Mouse (Mus musculus): ENCODE measurements around the gene Gm11060. TPM values are rescaled to one million over a fixed set of nuclear protein-coding genes. Genes with fewer than 3 reads are reported as not detected.

Gm11060 gene
- polyA plus RNA-seq, 1 experiment from 2014 or later, result not detected

DNA sequence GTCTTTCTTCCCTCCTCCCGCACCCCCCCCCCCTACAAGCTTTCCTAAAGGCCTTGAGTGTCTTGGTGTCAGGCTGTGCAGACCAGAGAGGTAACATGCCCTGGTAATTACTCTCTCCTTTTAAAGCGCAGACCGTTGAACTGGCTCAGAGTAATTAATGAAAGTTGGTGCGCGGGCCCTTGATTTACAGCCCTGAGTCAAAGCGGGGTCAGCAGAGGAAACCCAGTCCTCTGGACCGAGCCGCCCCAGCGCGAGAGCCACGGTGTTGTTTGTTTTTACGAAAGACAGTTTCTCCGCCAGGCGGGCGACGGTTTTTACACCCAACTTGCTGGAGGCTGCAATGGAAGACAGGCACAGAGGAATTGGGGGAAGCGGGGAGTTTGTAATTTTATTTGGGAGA, 40.5 kb downstream of the Gm11060 start:
- Histone ChIP-seq H3K36me3 (replicated peaks; ENCODE audit: insufficient read depth, low read length) (no peaks in the 10 kb centered on the region), H3K9me3 (ENCODE audit: low read length) (no peaks in the 10 kb centered on the region), H3K27ac (ENCODE audit: low read depth) (no peak overlapping the region), H3K4me1 (ENCODE audit: insufficient read depth) (peaks cover 4% of the 10 kb centered on the region), H3K27me3 (ENCODE audit: insufficient read depth, low read length) (peaks cover 95% of the 10 kb centered on the region), H3K4me2 (ENCODE audit: low read depth, low read length) (no peak overlapping the region), H3K4me3 (ENCODE audit: low read depth, low read length) (no peak overlapping the region), H3K9ac (replicated peaks) (no peak overlapping the region)
- DNase-seq (no peak), ATAC-seq (no peak)
- TF ChIP-seq CTCF (IDR thresholded peaks at IDR 0.05; ENCODE audit: low read depth) (no peak), EP300 (IDR thresholded peaks at IDR 0.05; ENCODE audit: low read depth) (no peak)
- WGBS (ENCODE audit: insufficient replicate concordance), result 4% methylated on average over 16 of the region's 17 CpGs

DNA sequence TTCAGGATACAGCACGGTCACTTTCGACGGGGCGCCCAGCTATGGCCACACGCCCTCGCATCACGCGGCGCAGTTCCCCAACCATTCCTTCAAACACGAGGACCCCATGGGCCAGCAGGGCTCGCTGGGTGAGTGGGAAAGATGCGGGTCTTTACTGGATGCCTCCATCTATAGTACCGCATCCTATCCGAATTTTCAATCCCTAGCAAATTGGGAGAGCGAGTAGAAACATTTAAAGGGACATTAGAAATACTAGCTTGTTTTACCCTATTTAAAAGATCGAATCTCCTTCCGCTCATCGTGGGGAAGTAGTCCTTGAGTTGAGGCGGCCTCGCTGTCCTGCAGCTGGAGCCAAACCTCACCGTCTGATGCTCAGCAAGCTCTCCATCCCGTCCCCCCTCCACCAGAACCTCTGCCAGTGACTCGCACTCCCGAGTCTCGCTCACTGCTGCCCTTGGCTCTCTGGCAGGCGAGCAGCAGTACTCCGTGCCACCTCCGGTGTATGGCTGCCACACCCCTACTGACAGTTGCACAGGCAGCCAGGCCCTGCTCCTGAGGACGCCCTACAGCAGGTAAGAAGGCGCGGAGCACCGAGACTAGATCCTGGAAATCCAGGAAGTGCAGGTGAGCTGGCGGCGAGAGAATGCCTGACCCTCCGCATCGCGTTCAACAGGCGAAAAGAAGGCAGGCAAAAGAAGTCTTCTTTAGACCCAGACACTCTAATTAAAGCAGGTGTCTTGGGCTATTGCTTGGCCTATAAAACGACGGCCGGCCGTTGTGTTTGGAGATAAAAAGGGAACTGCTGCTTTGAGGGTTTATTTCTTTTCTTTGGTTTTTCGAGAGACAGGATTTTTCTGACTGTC, 41.3 kb downstream of the Gm11060 start:
- H3K9me3 ChIP-seq (ENCODE audit: low read length), result no peaks in the 10 kb centered on the region
- H3K9ac ChIP-seq (replicated peaks), result no peak overlapping the region
- 6% methylated on average over 42 of the region's 43 CpGs for WGBS (ENCODE audit: insufficient replicate concordance)
- ATAC-seq (no peak), DNase-seq (no peak)
- no peak overlapping the region for H3K4me2 ChIP-seq (ENCODE audit: low read depth, low read length)
- H3K27ac ChIP-seq (ENCODE audit: low read depth), result no peak overlapping the region
- H3K4me3 ChIP-seq (ENCODE audit: low read depth, low read length), result no peak overlapping the region
- TF ChIP-seq EP300 (IDR thresholded peaks at IDR 0.05; ENCODE audit: low read depth) (no peak), CTCF (IDR thresholded peaks at IDR 0.05; ENCODE audit: low read depth) (no peak)
- H3K36me3 ChIP-seq (replicated peaks; ENCODE audit: insufficient read depth, low read length), result no peaks in the 10 kb centered on the region
- H3K4me1 ChIP-seq (ENCODE audit: insufficient read depth), result peaks cover 3% of the 10 kb centered on the region; the same call in 1 of the 2 replicates
- H3K27me3 ChIP-seq (ENCODE audit: insufficient read depth, low read length), result peaks cover 86% of the 10 kb centered on the region

DNA sequence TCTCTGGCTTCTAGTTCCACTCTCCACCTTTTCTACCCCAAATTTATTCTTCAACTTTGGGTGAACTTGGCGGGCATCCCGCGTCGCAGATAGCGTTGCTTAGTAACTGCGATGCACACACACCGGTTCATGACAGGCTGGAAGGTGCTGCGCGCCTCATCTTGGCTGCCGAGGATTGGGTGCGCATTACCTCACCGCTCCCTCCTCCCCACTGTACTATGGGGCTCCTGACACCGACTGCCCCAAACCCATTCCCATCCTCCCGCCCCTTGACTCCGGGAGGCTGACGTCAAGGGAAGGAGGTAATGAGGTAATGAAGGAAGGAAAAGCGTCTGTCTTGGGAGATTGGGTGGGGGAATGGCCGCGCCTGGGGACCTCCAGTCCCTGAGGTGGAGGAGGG, 42.5 kb downstream of the Gm11060 start:
- H3K36me3 ChIP-seq (replicated peaks; ENCODE audit: insufficient read depth, low read length), result no peaks in the 10 kb centered on the region
- H3K9ac ChIP-seq (replicated peaks), result no peak overlapping the region
- no peak overlapping the region for H3K27ac ChIP-seq (ENCODE audit: low read depth)
- WGBS (ENCODE audit: insufficient replicate concordance), result 3% methylated on average over 19 of the region's 19 CpGs
- H3K27me3 ChIP-seq (ENCODE audit: insufficient read depth, low read length), result peaks cover 75% of the 10 kb centered on the region
- DNase-seq (no peak), ATAC-seq (peak; percentile 35; the same call in 1 of the 2 replicates)
- TF ChIP-seq EP300 (IDR thresholded peaks at IDR 0.05; ENCODE audit: low read depth) (no peak), CTCF (IDR thresholded peaks at IDR 0.05; ENCODE audit: low read depth) (no peak)
- H3K4me3 ChIP-seq (ENCODE audit: low read depth, low read length), result no peak overlapping the region
- no peaks in the 10 kb centered on the region for H3K4me1 ChIP-seq (ENCODE audit: insufficient read depth)
- no peaks in the 10 kb centered on the region for H3K9me3 ChIP-seq (ENCODE audit: low read length)
- H3K4me2 ChIP-seq (ENCODE audit: low read depth, low read length), result no peak overlapping the region

DNA sequence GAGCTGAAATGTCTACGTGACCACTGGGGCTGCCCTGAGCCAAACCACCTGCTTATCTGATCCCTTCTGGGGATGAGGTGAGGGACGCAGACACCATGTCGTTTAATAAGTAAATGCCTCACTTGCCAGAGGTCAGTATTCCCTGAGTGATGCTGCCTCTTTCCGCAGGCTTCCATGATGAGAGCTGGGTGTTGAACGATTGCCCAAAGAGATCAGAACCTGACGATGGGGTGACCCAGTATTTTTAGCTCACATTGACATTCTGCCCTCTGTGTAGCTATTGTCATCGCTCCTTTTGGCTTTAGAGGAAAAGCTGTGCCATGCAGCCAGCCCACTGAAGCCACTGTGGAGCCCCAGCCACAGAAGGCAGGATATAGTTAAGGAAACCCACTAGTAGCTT, 47.7 kb downstream of the Gm11060 start:
- peaks cover 28% of the 10 kb centered on the region for H3K27me3 ChIP-seq (ENCODE audit: insufficient read depth, low read length)
- WGBS (ENCODE audit: insufficient replicate concordance), result 41% methylated on average over 7 of the region's 7 CpGs
- no peak for DNase-seq

DNA sequence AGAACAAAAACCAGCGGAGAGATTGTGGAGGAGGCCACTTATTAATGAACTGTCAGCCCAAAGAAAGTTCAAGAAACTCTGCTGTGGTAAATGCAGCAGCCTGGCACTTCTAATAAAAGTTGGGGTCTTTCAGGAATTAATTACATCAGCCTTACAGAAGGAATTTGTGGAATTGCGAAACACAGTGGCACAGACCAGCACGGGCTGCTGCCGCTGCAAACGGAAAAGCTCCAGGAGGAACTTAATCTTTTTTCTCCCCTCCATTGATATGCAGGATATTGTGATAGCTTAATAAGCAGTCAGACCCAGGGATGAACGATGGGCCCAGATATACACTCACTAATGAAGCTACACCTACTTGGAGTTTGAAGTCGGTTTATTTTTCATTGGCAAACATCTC, 49.6 kb downstream of the Gm11060 start:
- Histone ChIP-seq H3K36me3 (replicated peaks; ENCODE audit: insufficient read depth, low read length) (no peaks in the 10 kb centered on the region), H3K4me1 (ENCODE audit: insufficient read depth) (no peaks in the 10 kb centered on the region), H3K27me3 (ENCODE audit: insufficient read depth, low read length) (peaks cover 11% of the 10 kb centered on the region; the same call in 1 of the 2 replicates), H3K4me2 (ENCODE audit: low read depth, low read length) (no peak overlapping the region), H3K9ac (replicated peaks) (no peak overlapping the region), H3K4me3 (ENCODE audit: low read depth, low read length) (no peak overlapping the region), H3K27ac (ENCODE audit: low read depth) (no peak overlapping the region), H3K9me3 (ENCODE audit: low read length) (no peaks in the 10 kb centered on the region)
- ATAC-seq (no peak), DNase-seq (no peak)
- TF ChIP-seq EP300 (IDR thresholded peaks at IDR 0.05; ENCODE audit: low read depth), result no peak
- no peak for TF ChIP-seq CTCF (IDR thresholded peaks at IDR 0.05; ENCODE audit: low read depth)
- WGBS (ENCODE audit: insufficient replicate concordance), result 52% methylated on average over 7 of the region's 7 CpGs

More for the DNA sequence above, 47.7 kb downstream of the Gm11060 start:
- Histone ChIP-seq H3K4me3 (ENCODE audit: low read depth, low read length) (no peak overlapping the region), H3K27ac (ENCODE audit: low read depth) (no peak overlapping the region), H3K9me3 (ENCODE audit: low read length) (no peaks in the 10 kb centered on the region), H3K4me1 (ENCODE audit: insufficient read depth) (no peaks in the 10 kb centered on the region), H3K4me2 (ENCODE audit: low read depth, low read length) (no peak overlapping the region), H3K36me3 (replicated peaks; ENCODE audit: insufficient read depth, low read length) (no peaks in the 10 kb centered on the region), H3K9ac (replicated peaks) (no peak overlapping the region)
- no peak for TF ChIP-seq CTCF (IDR thresholded peaks at IDR 0.05; ENCODE audit: low read depth)
- TF ChIP-seq EP300 (IDR thresholded peaks at IDR 0.05; ENCODE audit: low read depth), result no peak
- ATAC-seq, result no peak

Other genes with a start within 250 kb of the Gm11060 start
- gene Prrg4, start 242.1 kb upstream of the Gm11060 start, polyA plus RNA-seq (2015; fragmentation: Nextera tagmentation; extraction: Ambion mirVana), result 0.52 and 0.67 TPM in 2 replicates
- gene Ccdc73, start 224.2 kb upstream of the Gm11060 start, polyA plus RNA-seq (2015; fragmentation: Nextera tagmentation; extraction: Ambion mirVana), result 7.2 and 7.9 TPM in 2 replicates
- 126 and 128 TPM in 2 replicates for gene Eif3m, start 74.9 kb upstream of the Gm11060 start, polyA plus RNA-seq (2015; fragmentation: Nextera tagmentation; extraction: Ambion mirVana)
- gene Wt1, start 34.5 kb downstream of the Gm11060 start, polyA plus RNA-seq (2015; fragmentation: Nextera tagmentation; extraction: Ambion mirVana), result 0.86 and 1.1 TPM in 2 replicates
- gene Them7, start 132.3 kb downstream of the Gm11060 start, polyA plus RNA-seq (2015; fragmentation: Nextera tagmentation; extraction: Ambion mirVana), result 6.0 and 6.6 TPM in 2 replicates

Measured in liver, postnatal 0 days (tissue).